Mouse (Mus musculus): ENCODE data around the gene Arhgap29. TPM values are rescaled to one million over a fixed set of nuclear protein-coding genes. Genes with fewer than 3 reads are reported as not detected.

The Arhgap29 gene
- total and polyA plus RNA-seq, 2 experiments from 2014 or later, result 12.8 to 35.9 TPM

GRCm38 (mm10) chr3:121968621-121969020 lies 16.3 kb downstream of the Arhgap29 start:
- no peaks in the 10 kb centered on the region for H3K9me3 ChIP-seq (ENCODE audit: low read length)
- DNase-seq, result peak; percentile 48
- H3K4me3 ChIP-seq (ENCODE audit: low read depth, low read length), result peak overlapping the region; percentile 51
- H3K36me3 ChIP-seq (ENCODE audit: insufficient read depth), result no peaks in the 10 kb centered on the region
- peak overlapping the region; percentile 35 for H3K27ac ChIP-seq (ENCODE audit: low read depth, low read length)
- WGBS, result 6% methylated on average over 8 of the region's 8 CpGs
- H3K9ac ChIP-seq, result peak overlapping the region; percentile 53; the same call in 1 of the 2 replicates
- peak overlapping the region; percentile 80 for H3K4me2 ChIP-seq (ENCODE audit: low read depth)
- peak; percentile 54; the same call in 1 of the 2 replicates for ATAC-seq
- H3K27me3 ChIP-seq (ENCODE audit: insufficient read depth, low read length), result no peaks in the 10 kb centered on the region
- TF ChIP-seq CTCF (IDR thresholded peaks at IDR 0.05; ENCODE audit: low read depth), result no peak
- 0 out of 2 replicates have a peak, but pooled peaks cover 5% of the 10 kb centered on the region for H3K4me1 ChIP-seq (ENCODE audit: insufficient read depth)

- H3K27ac ChIP-seq (ENCODE audit: low read depth, low read length), result no peak overlapping the region
- 0 out of 2 replicates have a peak, but pooled peaks cover 5% of the 10 kb centered on the region for H3K4me1 ChIP-seq (ENCODE audit: insufficient read depth)
- peak overlapping the region; percentile 80 for H3K4me2 ChIP-seq (ENCODE audit: low read depth)
- no peak overlapping the region for H3K9ac ChIP-seq
- no peaks in the 10 kb centered on the region for H3K27me3 ChIP-seq (ENCODE audit: insufficient read depth, low read length)
- no peak for DNase-seq
- WGBS, result 59% methylated on average over 1 of the region's 1 CpGs
- no peak for ATAC-seq
- no peaks in the 10 kb centered on the region for H3K36me3 ChIP-seq (ENCODE audit: insufficient read depth)
- H3K4me3 ChIP-seq (ENCODE audit: low read depth, low read length), result peak overlapping the region; percentile 51; the same call in 1 of the 2 replicates
- TF ChIP-seq CTCF (IDR thresholded peaks at IDR 0.05; ENCODE audit: low read depth), result no peak
- no peaks in the 10 kb centered on the region for H3K9me3 ChIP-seq (ENCODE audit: low read length)
Observed at GRCm38 (mm10) chr3:121969451-121969850, 17.1 kb downstream of the Arhgap29 start.

GRCm38 (mm10) chr3:121973761-121974160 lies 21.4 kb downstream of the Arhgap29 start:
- ATAC-seq (no peak), DNase-seq (no peak)
- Histone ChIP-seq H3K9ac (no peak overlapping the region), H3K4me2 (ENCODE audit: low read depth) (no peak overlapping the region), H3K27me3 (ENCODE audit: insufficient read depth, low read length) (no peaks in the 10 kb centered on the region), H3K9me3 (ENCODE audit: low read length) (no peaks in the 10 kb centered on the region), H3K4me1 (ENCODE audit: insufficient read depth) (no peaks in the 10 kb centered on the region), H3K4me3 (ENCODE audit: low read depth, low read length) (no peak overlapping the region), H3K36me3 (ENCODE audit: insufficient read depth) (no peaks in the 10 kb centered on the region), H3K27ac (ENCODE audit: low read depth, low read length) (no peak overlapping the region)
- 40% methylated on average over 5 of the region's 5 CpGs for WGBS
- TF ChIP-seq CTCF (IDR thresholded peaks at IDR 0.05; ENCODE audit: low read depth), result no peak

- Histone ChIP-seq H3K9ac (no peak overlapping the region), H3K27me3 (ENCODE audit: insufficient read depth, low read length) (no peaks in the 10 kb centered on the region), H3K9me3 (ENCODE audit: low read length) (no peaks in the 10 kb centered on the region), H3K36me3 (ENCODE audit: insufficient read depth) (no peaks in the 10 kb centered on the region), H3K27ac (ENCODE audit: low read depth, low read length) (no peak overlapping the region), H3K4me1 (ENCODE audit: insufficient read depth) (no peaks in the 10 kb centered on the region), H3K4me3 (ENCODE audit: low read depth, low read length) (no peak overlapping the region), H3K4me2 (ENCODE audit: low read depth) (no peak overlapping the region)
- DNase-seq (no peak), ATAC-seq (no peak)
- no peak for TF ChIP-seq CTCF (IDR thresholded peaks at IDR 0.05; ENCODE audit: low read depth)
- 85% methylated on average over 3 of the region's 3 CpGs for WGBS
Observed at GRCm38 (mm10) chr3:121975381-121975780, 23.0 kb downstream of the Arhgap29 start.

- 79% methylated on average over 4 of the region's 4 CpGs for WGBS
- Histone ChIP-seq H3K4me2 (ENCODE audit: low read depth) (no peak overlapping the region), H3K36me3 (ENCODE audit: insufficient read depth) (no peaks in the 10 kb centered on the region), H3K4me3 (ENCODE audit: low read depth, low read length) (no peak overlapping the region), H3K27ac (ENCODE audit: low read depth, low read length) (no peak overlapping the region), H3K9ac (no peak overlapping the region), H3K4me1 (ENCODE audit: insufficient read depth) (no peaks in the 10 kb centered on the region), H3K9me3 (ENCODE audit: low read length) (no peaks in the 10 kb centered on the region), H3K27me3 (ENCODE audit: insufficient read depth, low read length) (no peaks in the 10 kb centered on the region)
- TF ChIP-seq CTCF (IDR thresholded peaks at IDR 0.05; ENCODE audit: low read depth), result no peak
- DNase-seq (no peak), ATAC-seq (no peak)
Observed at GRCm38 (mm10) chr3:121981306-121981705, 29.0 kb downstream of the Arhgap29 start.

GRCm38 (mm10) chr3:121982450-121982849 lies 30.1 kb downstream of the Arhgap29 start:
- WGBS, result 74% methylated on average over 4 of the region's 4 CpGs
- Histone ChIP-seq H3K4me1 (ENCODE audit: insufficient read depth) (no peaks in the 10 kb centered on the region), H3K27me3 (ENCODE audit: insufficient read depth, low read length) (no peaks in the 10 kb centered on the region), H3K9ac (no peak overlapping the region), H3K4me3 (ENCODE audit: low read depth, low read length) (no peak overlapping the region), H3K27ac (ENCODE audit: low read depth, low read length) (no peak overlapping the region), H3K9me3 (ENCODE audit: low read length) (no peaks in the 10 kb centered on the region), H3K36me3 (ENCODE audit: insufficient read depth) (no peaks in the 10 kb centered on the region), H3K4me2 (ENCODE audit: low read depth) (no peak overlapping the region)
- no peak for ATAC-seq
- no peak for DNase-seq
- no peak for TF ChIP-seq CTCF (IDR thresholded peaks at IDR 0.05; ENCODE audit: low read depth)

GRCm38 (mm10) chr3:121995125-121995524 lies 42.8 kb downstream of the Arhgap29 start:
- ATAC-seq (no peak), DNase-seq (no peak)
- Histone ChIP-seq H3K4me2 (ENCODE audit: low read depth) (no peak overlapping the region), H3K9ac (no peak overlapping the region), H3K9me3 (ENCODE audit: low read length) (no peaks in the 10 kb centered on the region), H3K27me3 (ENCODE audit: insufficient read depth, low read length) (no peaks in the 10 kb centered on the region), H3K4me3 (ENCODE audit: low read depth, low read length) (no peak overlapping the region), H3K36me3 (ENCODE audit: insufficient read depth) (no peaks in the 10 kb centered on the region), H3K4me1 (ENCODE audit: insufficient read depth) (no peaks in the 10 kb centered on the region), H3K27ac (ENCODE audit: low read depth, low read length) (no peak overlapping the region)
- 56% methylated on average over 4 of the region's 4 CpGs for WGBS
- TF ChIP-seq CTCF (IDR thresholded peaks at IDR 0.05; ENCODE audit: low read depth), result no peak

Measured in forebrain, postnatal 0 days (tissue).